Mouse (Mus musculus) CD4-positive, CD25-positive, alpha-beta regulatory T cell, adult 4 months (primary cell): ENCODE data around the gene Bcl7c. TPM values are rescaled to one million over a fixed set of nuclear protein-coding genes. Genes with fewer than 3 reads are reported as not detected.
A peak's percentile ranks its signal among the peaks of the same experiment; 100 is the strongest.
"Not testable (repeated sequence)": the region's sequence is repeated elsewhere in the genome, so short reads cannot be mapped to it uniquely, and the experiment has no call there.

Experiments
- ATAC-seq: one replicate; pipeline ENCODE4 v1.8.0; 2017
- polyA plus RNA-seq, 2 experiments: library from polyadenylated mRNA; unstranded; fragments of 100-300 nt; shearing (Covaris generic); gene quantifications; one replicate each; pipeline ENCODE4 v1.2.1; 2017

The Bcl7c gene
- polyA plus RNA-seq, 2 experiments from 2014 or later: 3.2 to 5.5 TPM

- ATAC-seq: no peak
Measured at GRCm38 (mm10) chr7:127681888-127682553, 26.7 kb downstream of the Bcl7c start.

DNA sequence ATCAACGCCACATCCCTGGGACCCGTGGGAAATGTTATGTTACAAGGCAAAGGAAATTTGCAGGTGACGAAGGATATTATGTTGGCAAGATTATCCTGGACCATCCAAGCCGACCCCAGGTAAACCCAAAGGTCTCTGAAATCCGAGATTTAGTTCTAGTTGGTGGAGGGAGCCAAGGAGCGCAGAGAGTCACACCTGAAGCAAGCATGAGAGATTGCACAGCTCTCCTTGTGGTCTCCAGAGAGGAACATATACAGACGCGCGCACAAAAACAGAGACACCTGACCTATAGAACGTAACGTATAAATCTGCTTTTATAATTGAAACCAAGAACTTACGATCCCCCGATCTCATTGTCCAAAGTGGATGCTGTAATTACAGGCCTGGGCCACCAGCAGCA is 28.2 kb downstream of the Bcl7c start:
- ATAC-seq: no peak

GRCm38 (mm10) chr7:127678811-127679210 is 29.9 kb downstream of the Bcl7c start:
- ATAC-seq: no peak

- ATAC-seq: no peak
Measured at GRCm38 (mm10) chr7:127677609-127678008, 31.1 kb downstream of the Bcl7c start.

DNA sequence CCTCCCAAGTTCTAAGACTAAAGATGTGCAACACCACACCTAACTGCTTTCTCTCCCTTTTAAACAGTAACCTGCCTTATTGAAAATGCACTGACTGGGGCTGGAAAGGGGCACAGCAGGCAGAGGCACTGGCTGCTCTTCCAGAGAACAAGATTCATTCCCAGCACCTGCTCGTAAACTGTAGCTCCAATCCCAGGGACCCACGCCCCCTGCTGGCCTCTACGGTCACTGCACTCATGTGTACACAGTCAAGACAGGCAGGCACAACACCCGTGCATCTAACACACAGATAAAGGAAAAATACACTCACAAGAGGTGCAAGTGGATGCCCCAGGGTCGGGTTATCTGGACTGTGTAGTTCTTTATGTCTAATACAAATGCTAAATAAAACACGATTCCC is 31.7 kb downstream of the Bcl7c start:
- no peak for ATAC-seq

DNA sequence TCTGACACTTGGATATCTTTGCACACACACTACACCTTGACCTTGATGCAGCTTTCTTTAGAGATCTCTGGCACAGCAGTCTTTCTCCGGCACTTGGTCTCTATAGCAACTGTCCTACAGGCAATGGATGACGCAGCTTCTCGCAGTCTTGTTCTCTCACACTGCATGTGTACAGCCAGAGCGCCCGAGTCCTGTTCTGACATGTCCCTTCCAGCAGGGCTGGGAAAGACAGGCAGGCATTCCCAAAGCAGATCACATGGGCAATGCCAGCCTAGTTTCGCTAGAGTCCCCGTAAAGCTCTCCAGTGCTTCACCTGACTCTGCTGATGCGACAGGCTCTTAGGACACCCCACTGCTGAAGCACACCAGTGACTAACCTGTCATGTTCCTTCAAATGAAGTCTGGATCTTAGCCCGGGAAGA is 33.3 kb downstream of the Bcl7c start:
- ATAC-seq: no peak

DNA sequence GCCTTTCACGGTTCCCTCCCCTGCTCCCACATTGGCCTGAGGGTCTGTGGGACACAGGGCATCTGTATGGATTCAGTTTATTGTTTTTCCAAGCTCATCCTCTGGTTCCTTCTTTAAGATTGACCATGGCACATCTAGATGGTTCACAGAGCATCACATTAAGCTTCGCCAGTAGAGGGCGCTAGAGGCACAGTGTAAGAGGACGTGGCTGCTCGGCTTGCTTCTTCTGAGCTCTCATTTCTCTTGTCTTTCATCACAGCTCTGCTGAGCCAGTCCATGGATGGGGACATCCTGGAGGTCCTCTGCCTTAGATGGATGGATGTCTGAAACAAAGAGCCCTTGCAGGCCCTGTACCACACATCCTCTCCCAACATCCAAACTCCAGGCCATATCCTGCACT is 33.8 kb downstream of the Bcl7c start:
- ATAC-seq: peak; percentile 67

- no peak for ATAC-seq
Measured at GRCm38 (mm10) chr7:127672776-127673175, 36.0 kb downstream of the Bcl7c start.

DNA sequence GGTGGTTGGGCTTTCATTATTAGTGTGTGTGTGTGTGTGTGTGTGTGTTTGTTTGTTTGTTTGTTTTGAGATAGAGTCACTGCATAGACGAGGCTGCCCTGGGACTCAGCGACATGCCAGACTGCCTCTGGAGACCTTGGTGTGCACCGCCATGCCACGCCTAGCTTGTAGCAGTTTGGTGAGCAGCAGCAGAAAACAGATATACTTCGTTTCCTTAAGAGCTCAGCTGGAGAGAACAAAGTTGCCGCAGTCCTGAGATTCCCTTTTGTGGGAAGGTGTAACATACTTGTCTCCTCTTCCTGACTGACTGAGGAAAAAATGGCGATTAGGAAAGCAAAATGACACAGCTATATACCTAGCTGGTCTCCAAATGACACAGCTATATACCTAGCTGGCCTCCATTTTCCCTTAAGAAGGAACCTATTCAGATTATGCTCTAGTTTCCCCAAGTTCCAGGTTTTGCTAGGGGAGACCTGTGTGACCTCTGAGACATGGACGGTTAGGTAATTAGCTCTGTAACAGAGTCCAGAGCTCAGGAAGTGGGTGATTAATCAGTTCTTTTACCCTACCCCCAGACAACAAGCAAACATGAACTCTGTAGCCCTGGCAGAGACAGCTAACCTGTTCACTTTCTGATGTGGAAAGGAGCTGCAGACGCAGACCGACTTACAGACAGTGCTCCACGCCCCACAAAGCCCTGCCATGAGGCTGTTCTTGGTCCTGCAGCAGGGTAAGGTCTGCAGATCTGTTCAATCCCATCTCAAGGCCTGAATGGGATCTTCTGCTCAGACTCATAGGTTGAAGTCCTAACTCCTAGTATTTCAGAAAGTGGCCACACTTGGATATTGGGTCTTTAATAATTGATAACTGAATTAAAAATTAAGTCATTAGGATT is 36.6 kb downstream of the Bcl7c start:
- ATAC-seq: no peak

DNA sequence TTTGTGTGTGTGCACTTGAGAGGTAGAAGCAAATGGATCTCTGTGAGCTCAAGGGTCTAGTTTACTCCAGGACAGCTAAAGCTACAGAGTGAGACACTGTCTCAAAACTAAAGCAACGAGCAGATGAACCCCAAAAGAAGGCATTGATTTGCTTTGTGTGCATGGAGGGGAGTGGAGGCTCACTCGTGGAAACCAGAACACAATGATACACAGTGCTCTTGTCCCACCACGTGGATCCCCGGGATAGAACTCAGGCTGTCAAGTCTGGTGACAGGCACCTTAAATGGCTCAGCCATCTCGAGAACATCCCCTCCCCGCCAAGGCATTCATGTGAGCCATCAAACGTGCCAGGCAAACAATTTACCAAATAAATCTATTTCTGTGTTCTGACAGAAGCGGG is 41.6 kb downstream of the Bcl7c start:
- no peak for ATAC-seq

GRCm38 (mm10) chr7:127666679-127667078 is 42.1 kb downstream of the Bcl7c start:
- ATAC-seq: no peak

DNA sequence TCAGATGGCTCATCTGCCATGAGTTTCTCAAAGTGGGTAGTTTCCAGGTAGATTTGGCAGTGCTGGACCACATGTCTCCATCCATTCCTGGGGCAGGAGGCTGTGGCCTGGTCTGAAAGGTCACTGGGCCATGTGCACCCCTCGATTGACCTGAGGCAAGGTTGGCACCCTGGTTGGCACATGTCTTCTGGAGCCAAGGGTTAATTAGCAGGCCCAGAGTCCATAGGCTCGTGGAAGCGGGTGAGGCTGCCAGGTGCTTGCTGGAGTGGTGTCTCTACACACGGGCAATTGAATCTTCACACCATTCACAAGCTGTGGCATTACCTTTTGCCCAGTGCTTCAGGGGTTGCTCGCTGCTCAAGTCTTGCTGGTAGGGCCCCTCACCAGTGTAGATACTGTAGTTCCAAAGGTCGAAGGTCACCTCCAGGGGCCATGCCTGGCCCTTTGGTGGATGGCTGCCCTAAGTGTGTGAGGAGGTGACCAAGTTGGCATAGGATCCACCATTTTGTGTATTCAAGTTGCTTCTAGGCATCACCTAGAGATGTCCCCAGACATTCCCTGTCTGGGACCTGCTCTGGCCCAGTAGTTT is 42.6 kb downstream of the Bcl7c start:
- ATAC-seq: no peak

DNA sequence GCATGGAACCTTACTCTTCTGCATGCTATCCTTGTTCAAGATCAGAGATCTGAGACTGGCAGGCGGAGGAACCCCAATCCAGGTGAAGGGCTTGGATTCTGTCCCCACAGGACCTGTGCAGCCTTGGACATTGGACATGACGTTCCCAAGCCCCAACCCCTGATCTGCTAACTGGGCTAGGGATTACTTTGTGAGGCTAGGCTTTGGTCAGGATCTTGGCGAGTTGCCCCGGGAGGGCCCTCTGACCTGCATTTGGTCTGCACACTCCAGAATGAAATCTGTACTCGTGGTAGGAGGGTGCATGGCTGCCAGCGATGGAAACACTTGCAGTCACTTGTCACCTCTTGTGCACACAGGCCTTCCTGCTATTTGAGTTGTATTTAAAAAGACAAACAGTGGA is 45.8 kb downstream of the Bcl7c start:
- no peak for ATAC-seq

GRCm38 (mm10) chr7:127661833-127662232 is 46.9 kb downstream of the Bcl7c start:
- no peak for ATAC-seq

GRCm38 (mm10) chr7:127660882-127661281 is 47.9 kb downstream of the Bcl7c start:
- ATAC-seq: no peak

- ATAC-seq: no peak
Measured at GRCm38 (mm10) chr7:127656946-127657345, 51.8 kb downstream of the Bcl7c start.

DNA sequence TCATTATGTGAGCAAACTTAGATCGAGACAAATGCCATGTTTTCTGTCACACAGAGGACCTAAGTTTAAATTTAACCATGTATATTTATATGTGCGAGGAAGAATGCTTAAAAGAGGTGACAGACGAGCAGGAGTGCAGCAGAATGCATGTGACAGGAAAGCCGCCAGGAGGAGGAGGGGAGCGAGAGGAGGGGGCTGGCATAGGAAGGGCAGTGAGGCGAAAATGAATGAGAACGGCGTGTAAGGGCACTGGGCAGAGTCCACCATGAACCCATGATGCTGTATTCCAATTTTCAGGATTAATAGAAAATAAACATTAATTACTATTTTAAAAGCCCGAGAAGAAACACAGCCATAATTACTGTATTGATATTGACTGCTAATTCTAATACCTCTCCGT is 54.4 kb downstream of the Bcl7c start:
- no peak for ATAC-seq

- no peak for ATAC-seq
Measured at GRCm38 (mm10) chr7:127652050-127652449, 56.7 kb downstream of the Bcl7c start.

DNA sequence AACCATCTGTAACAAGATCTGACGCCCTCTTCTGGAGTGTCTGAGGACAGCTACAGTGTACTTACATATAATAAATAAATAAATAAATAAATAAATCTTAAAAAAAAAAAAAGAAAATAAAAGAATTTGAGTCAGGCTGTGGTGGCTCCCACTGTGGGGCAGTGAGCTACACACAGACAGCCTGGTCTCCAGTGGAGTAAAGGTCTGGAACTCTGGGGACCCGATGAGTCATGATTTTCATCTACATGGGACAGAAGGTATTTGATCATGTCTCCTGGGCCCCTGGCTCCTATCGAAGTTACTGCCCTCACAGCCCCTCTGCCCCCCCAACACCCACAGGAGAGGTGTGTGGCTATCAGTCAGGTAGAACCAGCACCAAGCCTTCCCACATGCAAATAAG is 57.1 kb downstream of the Bcl7c start:
- no peak for ATAC-seq

DNA sequence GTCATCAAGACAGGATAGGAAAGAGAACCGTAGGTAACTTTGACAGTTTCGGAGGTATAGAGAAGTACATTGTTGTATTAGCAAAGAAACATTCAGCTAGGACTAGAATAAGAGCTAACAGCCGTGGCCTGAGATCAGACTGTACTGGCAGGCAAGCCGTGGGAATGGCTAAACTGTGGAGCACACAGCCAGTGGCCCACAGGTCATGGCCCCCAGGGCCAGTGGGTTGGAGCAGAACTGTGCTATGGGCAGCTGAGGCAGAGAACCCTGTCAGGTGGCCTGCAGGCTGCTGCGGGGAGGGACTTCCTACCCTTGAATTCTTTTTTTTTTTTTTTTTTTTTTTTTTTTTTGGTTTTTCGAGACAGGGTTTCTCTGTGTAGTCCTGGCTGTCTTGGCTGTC is 59.5 kb downstream of the Bcl7c start:
- no peak for ATAC-seq

- no peak for ATAC-seq
Measured at GRCm38 (mm10) chr7:127648516-127649201, 60.1 kb downstream of the Bcl7c start.

- ATAC-seq: not testable (repeated sequence)
Measured at GRCm38 (mm10) chr7:127647576-127647975, 61.2 kb downstream of the Bcl7c start.

DNA sequence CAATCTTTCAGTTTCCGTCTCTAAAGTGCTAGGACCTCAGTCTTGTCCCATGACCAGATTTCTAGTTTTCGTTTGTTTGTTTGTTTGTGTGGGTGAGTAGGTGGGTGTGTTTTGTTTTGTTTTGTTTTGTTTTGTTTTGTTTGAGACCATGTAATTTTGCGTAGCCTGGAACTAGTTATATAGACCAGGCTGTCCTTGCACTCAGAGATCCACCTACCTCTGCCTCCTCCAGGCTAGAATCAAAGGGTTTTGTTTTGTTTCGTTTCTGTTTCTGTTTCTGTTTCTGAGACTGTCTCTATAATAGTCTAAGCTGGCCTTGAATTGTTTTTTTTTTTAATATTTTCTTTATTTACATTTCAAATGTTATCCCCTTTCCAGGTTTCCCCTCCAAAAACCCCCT is 62.4 kb downstream of the Bcl7c start:
- peak; percentile 79 for ATAC-seq
